Mouse (Mus musculus): Measurements from ENCODE around the gene Ern2. TPM values are rescaled to one million over a fixed set of nuclear protein-coding genes. Genes with fewer than 3 reads are reported as not detected.

Ern2 gene
- polyA plus RNA-seq, 1 experiment from 2014 or later, result 0.12 TPM

GRCm38 (mm10) chr7:122152473-122152872, 33.5 kb downstream of the Ern2 start:
- no peaks in the 10 kb centered on the region for H3K27me3 ChIP-seq (ENCODE audit: insufficient read depth, low read length)
- no peak overlapping the region for H3K27ac ChIP-seq
- H3K4me3 ChIP-seq (replicated peaks; ENCODE audit: low read depth, low read length), result no peak overlapping the region
- no peaks in the 10 kb centered on the region for H3K4me1 ChIP-seq (replicated peaks; ENCODE audit: insufficient read depth, low read length)
- H3K36me3 ChIP-seq (ENCODE audit: insufficient read depth, low read length), result peaks cover 15% of the 10 kb centered on the region; the same call in 1 of the 2 replicates
- no peak for ATAC-seq (replicated peaks; ENCODE audit: low FRiP score, low read depth)
- no peak for TF ChIP-seq CTCF (IDR thresholded peaks at IDR 0.05; ENCODE audit: low read depth)
- H3K4me2 ChIP-seq (ENCODE audit: low read length), result no peak overlapping the region
- no peaks in the 10 kb centered on the region for H3K9me3 ChIP-seq (replicated peaks; ENCODE audit: low read length)
- 86% methylated on average over 4 of the region's 4 CpGs for WGBS
- no peak overlapping the region for H3K9ac ChIP-seq (ENCODE audit: low read depth, low read length)
- no peak for DNase-seq (ENCODE audit: low spot score)

- no peaks in the 10 kb centered on the region for H3K4me1 ChIP-seq (replicated peaks; ENCODE audit: insufficient read depth, low read length)
- ATAC-seq (replicated peaks; ENCODE audit: low FRiP score, low read depth) (no peak), DNase-seq (ENCODE audit: low spot score) (no peak)
- H3K4me3 ChIP-seq (replicated peaks; ENCODE audit: low read depth, low read length), result no peak overlapping the region
- H3K27ac ChIP-seq, result no peak overlapping the region
- H3K9me3 ChIP-seq (replicated peaks; ENCODE audit: low read length), result no peaks in the 10 kb centered on the region
- peaks cover 64% of the 10 kb centered on the region for H3K36me3 ChIP-seq (ENCODE audit: insufficient read depth, low read length)
- no peak overlapping the region for H3K9ac ChIP-seq (ENCODE audit: low read depth, low read length)
- no peak for TF ChIP-seq CTCF (IDR thresholded peaks at IDR 0.05; ENCODE audit: low read depth)
- no peaks in the 10 kb centered on the region for H3K27me3 ChIP-seq (ENCODE audit: insufficient read depth, low read length)
- no peak overlapping the region for H3K4me2 ChIP-seq (ENCODE audit: low read length)
Measured at GRCm38 (mm10) chr7:122140991-122141390, 45.0 kb downstream of the Ern2 start.

- Histone ChIP-seq H3K27me3 (ENCODE audit: insufficient read depth, low read length) (no peaks in the 10 kb centered on the region), H3K4me2 (ENCODE audit: low read length) (no peak overlapping the region), H3K27ac (no peak overlapping the region), H3K9me3 (replicated peaks; ENCODE audit: low read length) (no peaks in the 10 kb centered on the region), H3K36me3 (ENCODE audit: insufficient read depth, low read length) (peaks cover 52% of the 10 kb centered on the region), H3K9ac (ENCODE audit: low read depth, low read length) (no peak overlapping the region), H3K4me1 (replicated peaks; ENCODE audit: insufficient read depth, low read length) (no peaks in the 10 kb centered on the region), H3K4me3 (replicated peaks; ENCODE audit: low read depth, low read length) (no peak overlapping the region)
- DNase-seq (ENCODE audit: low spot score) (no peak), ATAC-seq (replicated peaks; ENCODE audit: low FRiP score, low read depth) (no peak)
- 84% methylated on average over 5 of the region's 5 CpGs for WGBS
- TF ChIP-seq CTCF (IDR thresholded peaks at IDR 0.05; ENCODE audit: low read depth), result no peak
Measured at GRCm38 (mm10) chr7:122138190-122138589, 47.8 kb downstream of the Ern2 start.

DNA sequence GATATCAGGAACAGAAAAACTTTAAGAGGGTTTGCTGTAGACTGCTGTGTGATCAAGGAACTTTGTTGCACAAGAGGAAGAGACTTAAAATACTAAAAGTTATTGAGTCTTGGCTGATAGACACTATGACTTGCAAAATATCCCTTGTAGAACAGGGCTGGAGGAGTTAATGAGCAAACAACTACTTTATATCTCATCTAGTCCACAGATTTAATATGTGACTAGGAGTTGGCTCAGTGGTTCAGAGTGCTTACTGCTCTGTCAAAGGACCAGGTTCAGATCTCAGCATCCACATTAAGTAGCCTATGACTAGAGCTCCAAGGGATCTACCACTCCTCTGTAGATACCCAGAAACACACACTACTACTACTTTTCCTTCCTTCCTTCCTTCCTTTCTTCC, 48.9 kb downstream of the Ern2 start:
- no peak overlapping the region for H3K9ac ChIP-seq (ENCODE audit: low read depth, low read length)
- H3K27ac ChIP-seq, result no peak overlapping the region
- no peak for ATAC-seq (replicated peaks; ENCODE audit: low FRiP score, low read depth)
- no peak overlapping the region for H3K4me3 ChIP-seq (replicated peaks; ENCODE audit: low read depth, low read length)
- H3K4me1 ChIP-seq (replicated peaks; ENCODE audit: insufficient read depth, low read length), result no peaks in the 10 kb centered on the region
- H3K4me2 ChIP-seq (ENCODE audit: low read length), result no peak overlapping the region
- TF ChIP-seq CTCF (IDR thresholded peaks at IDR 0.05; ENCODE audit: low read depth), result no peak
- no peak for DNase-seq (ENCODE audit: low spot score)
- H3K27me3 ChIP-seq (ENCODE audit: insufficient read depth, low read length), result no peaks in the 10 kb centered on the region
- no peaks in the 10 kb centered on the region for H3K9me3 ChIP-seq (replicated peaks; ENCODE audit: low read length)
- peaks cover 45% of the 10 kb centered on the region for H3K36me3 ChIP-seq (ENCODE audit: insufficient read depth, low read length)

DNA sequence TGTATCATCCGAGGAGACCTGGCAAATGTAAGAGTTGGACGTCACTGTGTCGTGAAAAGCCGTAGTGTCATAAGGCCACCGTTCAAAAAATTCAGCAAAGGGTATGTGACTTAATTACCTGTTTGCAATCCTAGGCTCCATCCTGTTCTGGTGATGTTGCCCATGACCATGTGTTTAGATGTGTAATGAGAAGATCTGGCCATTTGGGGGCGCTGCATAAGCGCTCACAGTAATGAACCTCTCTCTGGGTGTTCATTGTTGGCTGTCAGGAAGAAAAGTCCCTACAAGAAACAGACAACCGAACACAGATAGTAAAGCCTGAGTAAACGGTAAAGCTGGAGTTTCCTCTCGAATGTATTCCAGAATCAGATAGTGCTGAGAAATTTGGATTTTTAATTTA, 50.9 kb downstream of the Ern2 start:
- DNase-seq (ENCODE audit: low spot score), result peak; percentile 15
- TF ChIP-seq CTCF (IDR thresholded peaks at IDR 0.05; ENCODE audit: low read depth), result peak; percentile 45; the same call in 1 of the 2 replicates
- no peaks in the 10 kb centered on the region for H3K27me3 ChIP-seq (ENCODE audit: insufficient read depth, low read length)
- H3K4me2 ChIP-seq (ENCODE audit: low read length), result no peak overlapping the region
- H3K9ac ChIP-seq (ENCODE audit: low read depth, low read length), result no peak overlapping the region
- no peak for ATAC-seq (replicated peaks; ENCODE audit: low FRiP score, low read depth)
- no peak overlapping the region for H3K4me3 ChIP-seq (replicated peaks; ENCODE audit: low read depth, low read length)
- H3K4me1 ChIP-seq (replicated peaks; ENCODE audit: insufficient read depth, low read length), result no peaks in the 10 kb centered on the region
- peaks cover 29% of the 10 kb centered on the region; the same call in 1 of the 2 replicates for H3K36me3 ChIP-seq (ENCODE audit: insufficient read depth, low read length)
- H3K27ac ChIP-seq, result no peak overlapping the region
- 73% methylated on average over 10 of the region's 10 CpGs for WGBS
- no peaks in the 10 kb centered on the region for H3K9me3 ChIP-seq (replicated peaks; ENCODE audit: low read length)

- H3K9ac ChIP-seq (ENCODE audit: low read depth, low read length), result peak overlapping the region; percentile 65
- WGBS, result 18% methylated on average over 8 of the region's 8 CpGs
- ATAC-seq (replicated peaks; ENCODE audit: low FRiP score, low read depth) (no peak), DNase-seq (ENCODE audit: low spot score) (no peak)
- H3K4me2 ChIP-seq (ENCODE audit: low read length), result peak overlapping the region; percentile 69
- H3K27me3 ChIP-seq (ENCODE audit: insufficient read depth, low read length), result no peaks in the 10 kb centered on the region
- no peak for TF ChIP-seq CTCF (IDR thresholded peaks at IDR 0.05; ENCODE audit: low read depth)
- peaks cover 11% of the 10 kb centered on the region; the same call in 1 of the 2 replicates for H3K36me3 ChIP-seq (ENCODE audit: insufficient read depth, low read length)
- H3K27ac ChIP-seq, result peak overlapping the region; percentile 70
- peak overlapping the region; percentile 88 for H3K4me3 ChIP-seq (replicated peaks; ENCODE audit: low read depth, low read length)
- H3K4me1 ChIP-seq (replicated peaks; ENCODE audit: insufficient read depth, low read length), result no peaks in the 10 kb centered on the region
- H3K9me3 ChIP-seq (replicated peaks; ENCODE audit: low read length), result no peaks in the 10 kb centered on the region
Measured at GRCm38 (mm10) chr7:122133338-122133625, 52.7 kb downstream of the Ern2 start.
